Mouse (Mus musculus) midbrain, embryonic 13.5 days (tissue): ENCODE measurements around the gene Csnk2a2. TPM values are rescaled to one million over a fixed set of nuclear protein-coding genes. Genes with fewer than 3 reads are reported as not detected.
A peak's percentile ranks its signal among the peaks of the same experiment; 100 is the strongest.

Source experiments
- ATAC-seq: fragments of 200-750 bp; cut with Nextera tagmentation; 2 replicates; pipeline ENCODE4 v1.8.0; 2017; ENCODE audit warnings: mild to moderate bottlenecking, moderate TSS enrichment, moderate library complexity
- H3K27ac ChIP-seq: fragments of 300-500 bp; sonication (generic); 2 replicates; pipeline ENCODE4 v1.5.1; 2015; ENCODE audit warnings: inconsistent platforms, mild to moderate bottlenecking, moderate library complexity
- H3K27me3 ChIP-seq: fragments of 300-500 bp; sonication (generic); 2 replicates; pipeline ENCODE4 v1.6.1; 2015; ENCODE audit warnings: mild to moderate bottlenecking, inconsistent platforms
- H3K36me3 ChIP-seq: fragments of 300-500 bp; sonication (generic); 2 replicates; pipeline ENCODE4 v1.6.1; 2015; ENCODE audit warnings: mild to moderate bottlenecking, inconsistent platforms
- H3K4me1 ChIP-seq: fragments of 300-500 bp; sonication (generic); replicated peaks from 2 replicates; pipeline ENCODE4 v1.6.1; 2015; ENCODE audit warnings: inconsistent platforms
- H3K4me2 ChIP-seq: fragments of 300-500 bp; sonication (generic); replicated peaks from 2 replicates; pipeline ENCODE4 v1.6.1; 2015; ENCODE audit warnings: moderate library complexity, mild to moderate bottlenecking, inconsistent platforms
- H3K4me3 ChIP-seq: fragments of 300-500 bp; sonication (generic); replicated peaks from 2 replicates; pipeline ENCODE4 v1.5.1; 2015; ENCODE audit warnings: mild to moderate bottlenecking, inconsistent platforms
- H3K9ac ChIP-seq: fragments of 300-500 bp; sonication (generic); replicated peaks from 2 replicates; pipeline ENCODE4 v1.6.1; 2015; ENCODE audit warnings: mild to moderate bottlenecking, inconsistent platforms
- H3K9me3 ChIP-seq: fragments of 300-500 bp; sonication (generic); 2 replicates; pipeline ENCODE4 v1.6.1; 2016; ENCODE audit warnings: mild to moderate bottlenecking, inconsistent platforms
- whole genome bisulfite sequencing: fragments of 180-500 bp; shearing (Covaris S2); methylation state at CpG from one replicate; pipeline ENCODE4 v1.1.7; 2015; 5-methylcytosine and 5-hydroxymethylcytosine counted together
- polyA plus RNA-seq: library from polyadenylated mRNA; unstranded; fragments of >200 nt; fragmentation: Nextera tagmentation; extraction: Ambion mirVana; gene quantifications from 2 replicates; pipeline ENCODE4 v1.2.1, GENCODE M21; 2015

Csnk2a2 gene
- polyA plus RNA-seq, 1 experiment from 2014 or later: 11.2 TPM

- Histone ChIP-seq H3K9me3 (no peaks in the 10 kb centered on the region), H3K4me1 (peaks cover 15% of the 10 kb centered on the region; the same call in 1 of the 2 replicates), H3K9ac (no peak overlapping the region), H3K27ac (no peak overlapping the region), H3K36me3 (no peaks in the 10 kb centered on the region), H3K4me2 (no peak overlapping the region), H3K27me3 (no peaks in the 10 kb centered on the region), H3K4me3 (no peak overlapping the region)
- ATAC-seq: peak; percentile 32; the same call in 1 of the 2 replicates
- 82% methylated on average over 9 of the region's 9 CpGs for WGBS
These were observed 90.7 kb downstream of the Csnk2a2 start for GRCm38 (mm10) chr8:95399131-95399530.

- WGBS: 48% methylated on average over 5 of the region's 5 CpGs
- Histone ChIP-seq H3K4me1 (peaks cover 15% of the 10 kb centered on the region; the same call in 1 of the 2 replicates), H3K9me3 (no peaks in the 10 kb centered on the region), H3K4me2 (no peak overlapping the region), H3K36me3 (no peaks in the 10 kb centered on the region), H3K4me3 (no peak overlapping the region), H3K27me3 (no peaks in the 10 kb centered on the region), H3K27ac (no peak overlapping the region), H3K9ac (no peak overlapping the region)
- no peak for ATAC-seq
These were observed 92.6 kb downstream of the Csnk2a2 start for GRCm38 (mm10) chr8:95397201-95397600.

- Histone ChIP-seq H3K36me3 (no peaks in the 10 kb centered on the region), H3K27me3 (no peaks in the 10 kb centered on the region), H3K4me2 (no peak overlapping the region), H3K27ac (no peak overlapping the region), H3K4me1 (peaks cover 15% of the 10 kb centered on the region; the same call in 1 of the 2 replicates), H3K9ac (no peak overlapping the region), H3K9me3 (no peaks in the 10 kb centered on the region), H3K4me3 (no peak overlapping the region)
- ATAC-seq: no peak
- 74% methylated on average over 11 of the region's 11 CpGs for WGBS
These were observed 93.1 kb downstream of the Csnk2a2 start for GRCm38 (mm10) chr8:95396752-95397151.

Other genes starting within 250 kb of the Csnk2a2 start
- gene Cngb1, start 183.5 kb downstream of the Csnk2a2 start, polyA plus RNA-seq: 0.37 and 0.54 TPM in 2 replicates
- 0.70 TPM in 1 of 2 replicates, not detected in the other for gene Tepp, start 179.5 kb downstream of the Csnk2a2 start, polyA plus RNA-seq
- 18.3 and 19.5 TPM in 2 replicates for gene Zfp319, start 158.1 kb downstream of the Csnk2a2 start, polyA plus RNA-seq
- gene Usb1, start 157.8 kb downstream of the Csnk2a2 start, polyA plus RNA-seq: 34.4 and 36.9 TPM in 2 replicates
- gene Mmp15, start 137.8 kb downstream of the Csnk2a2 start, polyA plus RNA-seq: 12.1 and 15.3 TPM in 2 replicates
- 130 and 135 TPM in 2 replicates for gene Cfap20, start 55.2 kb downstream of the Csnk2a2 start, polyA plus RNA-seq
- gene Ccdc113, start 44.0 kb upstream of the Csnk2a2 start, polyA plus RNA-seq: 0.57 and 0.93 TPM in 2 replicates
- gene Prss54, start 86.3 kb upstream of the Csnk2a2 start, polyA plus RNA-seq: not detected in 2 replicates
- 10.6 and 12.9 TPM in 2 replicates for gene Gins3, start 143.4 kb upstream of the Csnk2a2 start, polyA plus RNA-seq
- 159 and 168 TPM in 2 replicates for gene Ndrg4, start 186.9 kb upstream of the Csnk2a2 start, polyA plus RNA-seq
- 22.1 and 23.6 TPM in 2 replicates for gene Setd6, start 225.8 kb upstream of the Csnk2a2 start, polyA plus RNA-seq